Mouse (Mus musculus) cortical plate, adult 2 months (tissue): Measurements from ENCODE around the gene Frmd4a.

Experiments
- CTCF ChIP-seq: fragments of 200-500 bp; IDR thresholded peaks from 2 replicates; pipeline ENCODE4 v1.5.1; 2011; ENCODE audit warnings: mild to moderate bottlenecking, control low read depth, low read length; ENCODE audit not compliant: insufficient read depth; ENCODE audit errors: extremely low read depth
- POLR2A ChIP-seq: fragments of 200-500 bp; IDR thresholded peaks from 2 replicates; pipeline ENCODE4 v1.6.1; 2011; ENCODE audit warnings: mild to moderate bottlenecking, low read length, control low read depth; ENCODE audit not compliant: insufficient read depth; ENCODE audit errors: extremely low read depth

- TF ChIP-seq POLR2A (no peak), CTCF (no peak)
Measured at GRCm38 (mm10) chr2:4119678-4120458, 102.4 kb downstream of the Frmd4a start.
